Mouse (Mus musculus): ENCODE data around the gene Msh3.
"Not testable (repeated sequence)": the region's sequence is repeated elsewhere in the genome, so short reads cannot be mapped to it uniquely, and the experiment has no call there.

Msh3 gene

GRCm38 (mm10) chr13:92354456-92355271 lies at the start of gene Msh3, which contains the start of gene Dhfr:
Gene Msh3 (minus strand): TSS chr13:92355003.
Gene Dhfr (plus strand): TSS chr13:92354726.
- DNase-seq (ENCODE audit: low read depth, low spot score): peak; percentile 98

- DNase-seq (ENCODE audit: low read depth, low spot score): no peak
These were observed 48.7 kb upstream of the Msh3 start for GRCm38 (mm10) chr13:92403496-92403895.

GRCm38 (mm10) chr13:92402063-92402462 lies 47.3 kb upstream of the Msh3 start:
- no peak for DNase-seq (ENCODE audit: low read depth, low spot score)

- peak; percentile 10 for DNase-seq (ENCODE audit: low read depth, low spot score)
These were observed 43.9 kb upstream of the Msh3 start for GRCm38 (mm10) chr13:92398491-92399384.

- no peak for DNase-seq (ENCODE audit: low read depth, low spot score)
These were observed 38.4 kb upstream of the Msh3 start for GRCm38 (mm10) chr13:92393047-92393661.

GRCm38 (mm10) chr13:92387367-92387766 lies 32.6 kb upstream of the Msh3 start:
- DNase-seq (ENCODE audit: low read depth, low spot score): no peak

- DNase-seq (ENCODE audit: low read depth, low spot score): not testable (repeated sequence)
These were observed 16.7 kb upstream of the Msh3 start for GRCm38 (mm10) chr13:92371466-92371865.

GRCm38 (mm10) chr13:92370811-92371210 lies 16.0 kb upstream of the Msh3 start:
- DNase-seq (ENCODE audit: low read depth, low spot score): no peak

- no peak for DNase-seq (ENCODE audit: low read depth, low spot score)
These were observed 10.5 kb upstream of the Msh3 start for GRCm38 (mm10) chr13:92365312-92365711.

- DNase-seq (ENCODE audit: low read depth, low spot score): no peak
These were observed 6.8 kb upstream of the Msh3 start for GRCm38 (mm10) chr13:92361609-92362008.

- DNase-seq (ENCODE audit: low read depth, low spot score): no peak
These were observed 2.8 kb upstream of the Msh3 start for GRCm38 (mm10) chr13:92357644-92358043.

GRCm38 (mm10) chr13:92356376-92356775 lies 1.6 kb upstream of the Msh3 start:
- no peak for DNase-seq (ENCODE audit: low read depth, low spot score)

GRCm38 (mm10) chr13:92355272-92355643 lies 455 bp upstream of the Msh3 start:
- DNase-seq (ENCODE audit: low read depth, low spot score): no peak

GRCm38 (mm10) chr13:92353956-92354355 lies 847 bp downstream of the Msh3 start:
- no peak for DNase-seq (ENCODE audit: low read depth, low spot score)

- no peak for DNase-seq (ENCODE audit: low read depth, low spot score)
These were observed 3.7 kb downstream of the Msh3 start for GRCm38 (mm10) chr13:92351100-92351499.

GRCm38 (mm10) chr13:92346338-92346737 lies 8.5 kb downstream of the Msh3 start:
- DNase-seq (ENCODE audit: low read depth, low spot score): no peak

- DNase-seq (ENCODE audit: low read depth, low spot score): no peak
These were observed 10.8 kb downstream of the Msh3 start for GRCm38 (mm10) chr13:92344033-92344432.

GRCm38 (mm10) chr13:92339787-92340186 lies 15.0 kb downstream of the Msh3 start:
- no peak for DNase-seq (ENCODE audit: low read depth, low spot score)

- DNase-seq (ENCODE audit: low read depth, low spot score): no peak
These were observed 16.9 kb downstream of the Msh3 start for GRCm38 (mm10) chr13:92337773-92338462.

GRCm38 (mm10) chr13:92336857-92337256 lies 17.9 kb downstream of the Msh3 start:
- DNase-seq (ENCODE audit: low read depth, low spot score): no peak

GRCm38 (mm10) chr13:92332103-92332879 lies 22.5 kb downstream of the Msh3 start:
- no peak for DNase-seq (ENCODE audit: low read depth, low spot score)

Data from brain, embryonic 18.5 days (tissue).